Mouse (Mus musculus) lung, adult 2 months (tissue): ENCODE results near the gene Brd1.

Source experiments
- CTCF ChIP-seq: fragments of 200-500 bp; IDR thresholded peaks from 2 replicates; pipeline ENCODE4 v1.5.1; 2011; ENCODE audit warnings: mild to moderate bottlenecking, low read length, control low read depth; ENCODE audit not compliant: insufficient read depth
- POLR2A ChIP-seq: fragments of 200-500 bp; IDR thresholded peaks from 2 replicates; pipeline ENCODE4 v1.6.1; 2011; ENCODE audit warnings: low read depth, mild to moderate bottlenecking, control low read depth, low read length, borderline replicate concordance; ENCODE audit errors: extremely low read depth

DNA sequence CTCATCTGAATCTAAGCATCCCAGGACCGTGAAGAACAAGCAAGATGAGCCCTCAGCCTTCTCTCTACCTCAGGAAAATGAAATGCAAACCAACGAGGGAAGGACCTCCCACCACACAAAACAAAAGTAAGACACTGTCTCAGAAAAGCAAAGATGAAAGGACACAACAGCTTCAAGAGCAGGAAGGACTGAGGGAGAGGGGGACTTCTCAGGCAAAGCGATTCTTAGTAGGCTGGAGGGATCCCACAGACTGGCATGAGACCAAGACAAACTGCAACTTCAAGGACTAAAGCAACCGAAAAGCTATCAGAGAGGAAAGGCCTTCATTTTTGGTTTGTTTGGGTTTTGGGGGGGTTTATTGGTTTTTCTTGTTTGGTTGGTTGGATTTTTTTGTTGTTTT is 2.1 kb upstream of the Brd1 start:
- no peak for TF ChIP-seq CTCF
- TF ChIP-seq POLR2A: no peak
